Mouse (Mus musculus) lung, adult 2 months (tissue): Measurements from ENCODE around the gene Tacr3. TPM values are rescaled to one million over a fixed set of nuclear protein-coding genes. Genes with fewer than 3 reads are reported as not detected.

Experiments
- DNase-seq: peaks from one replicate; pipeline ENCODE4 v3.0.0; 2022
- H3K4me1 ChIP-seq: fragments of 200-500 bp; 2 replicates; pipeline ENCODE4 v1.6.1; 2011; ENCODE audit warnings: low read length; ENCODE audit not compliant: control insufficient read depth, insufficient read depth
- H3K4me3 ChIP-seq: fragments of 200-500 bp; replicated peaks from 2 replicates; pipeline ENCODE3; 2011; ENCODE audit warnings: low read depth, mild to moderate bottlenecking, control low read depth, low read length; ENCODE audit errors: extremely low read depth
- CTCF ChIP-seq: fragments of 200-500 bp; IDR thresholded peaks from 2 replicates; pipeline ENCODE4 v1.5.1; 2011; ENCODE audit warnings: mild to moderate bottlenecking, low read length, control low read depth; ENCODE audit not compliant: insufficient read depth
- POLR2A ChIP-seq: fragments of 200-500 bp; IDR thresholded peaks from 2 replicates; pipeline ENCODE4 v1.6.1; 2011; ENCODE audit warnings: low read depth, mild to moderate bottlenecking, control low read depth, low read length, borderline replicate concordance; ENCODE audit errors: extremely low read depth
- WGBS: fragments of 180-500 bp; shearing (Covaris S2); methylation state at CpG from one replicate; pipeline ENCODE4 v1.1.7; 2018; 5-methylcytosine and 5-hydroxymethylcytosine counted together
- polyA plus RNA-seq: library from polyadenylated mRNA; depleted of rRNA; stranded (reverse); fragments of >200 nt; gene quantifications from 2 replicates; pipeline ENCODE4 v1.2.3, GENCODE M21; 2012; rRNA removed

Tacr3 gene
- polyA plus RNA-seq, result 0.04 TPM in 1 of 2 replicates, not detected in the other

GRCm38 (mm10) chr3:134828875-134829530 lies at the start of gene Tacr3:
Gene Tacr3 (plus strand): TSS chr3:134829007.
- no peaks in the 10 kb centered on the region for H3K4me1 ChIP-seq
- no peak for DNase-seq
- TF ChIP-seq POLR2A, result no peak
- no peak for TF ChIP-seq CTCF
- 2% methylated on average over 36 of the region's 36 CpGs for WGBS
- no peak within 1 kb of the TSS for H3K4me3 ChIP-seq

- Histone ChIP-seq H3K4me1 (no peaks in the 10 kb centered on the region), H3K4me3 (no peak overlapping the region)
- DNase-seq, result no peak
- no peak for TF ChIP-seq CTCF
- no peak for TF ChIP-seq POLR2A
- 48% methylated on average over 6 of the region's 6 CpGs for WGBS
Measured at GRCm38 (mm10) chr3:134828492-134828874, 324 bp upstream of the Tacr3 start.

GRCm38 (mm10) chr3:134829531-134829921 lies 719 bp downstream of the Tacr3 start:
- 8% methylated on average over 13 of the region's 13 CpGs for WGBS
- H3K4me3 ChIP-seq, result no peak overlapping the region
- H3K4me1 ChIP-seq, result no peaks in the 10 kb centered on the region
- TF ChIP-seq POLR2A (no peak), CTCF (no peak)
- DNase-seq, result no peak

GRCm38 (mm10) chr3:134851342-134851741 lies 22.5 kb downstream of the Tacr3 start:
- no peak overlapping the region for H3K4me3 ChIP-seq
- WGBS, result 47% methylated on average over 4 of the region's 4 CpGs
- no peaks in the 10 kb centered on the region for H3K4me1 ChIP-seq
- no peak for DNase-seq
- no peak for TF ChIP-seq POLR2A
- no peak for TF ChIP-seq CTCF

- WGBS, result 75% methylated on average over 1 of the region's 1 CpGs
- Histone ChIP-seq H3K4me3 (no peak overlapping the region), H3K4me1 (no peaks in the 10 kb centered on the region)
- TF ChIP-seq CTCF (no peak), POLR2A (no peak)
- no peak for DNase-seq
Measured at GRCm38 (mm10) chr3:134877701-134878100, 48.9 kb downstream of the Tacr3 start.

GRCm38 (mm10) chr3:134895831-134896230 lies 67.0 kb downstream of the Tacr3 start:
- 62% methylated on average over 2 of the region's 2 CpGs for whole genome bisulfite sequencing
- DNase-seq, result no peak
- Histone ChIP-seq H3K4me1 (no peaks in the 10 kb centered on the region), H3K4me3 (no peak overlapping the region)
- TF ChIP-seq CTCF (no peak), POLR2A (no peak)

- Histone ChIP-seq H3K4me1 (no peaks in the 10 kb centered on the region), H3K4me3 (no peak overlapping the region)
- TF ChIP-seq CTCF, result no peak
- TF ChIP-seq POLR2A, result no peak
- 70% methylated on average over 3 of the region's 3 CpGs for WGBS
- DNase-seq, result no peak
Measured at GRCm38 (mm10) chr3:134908890-134909289, 80.1 kb downstream of the Tacr3 start.

GRCm38 (mm10) chr3:134934703-134935102 lies 105.9 kb downstream of the Tacr3 start:
- WGBS, result 85% methylated on average over 1 of the region's 1 CpGs
- no peak for DNase-seq
- TF ChIP-seq CTCF (no peak), POLR2A (no peak)
- no peak overlapping the region for H3K4me3 ChIP-seq
- no peaks in the 10 kb centered on the region for H3K4me1 ChIP-seq

- Histone ChIP-seq H3K4me3 (no peak overlapping the region), H3K4me1 (no peaks in the 10 kb centered on the region)
- DNase-seq, result no peak
- TF ChIP-seq CTCF, result no peak
- no peak for TF ChIP-seq POLR2A
- WGBS, result 80% methylated on average over 4 of the region's 4 CpGs
Measured at GRCm38 (mm10) chr3:134935461-134935860, 106.7 kb downstream of the Tacr3 start.

GRCm38 (mm10) chr3:134963461-134963860 lies 134.7 kb downstream of the Tacr3 start:
- Histone ChIP-seq H3K4me1 (no peaks in the 10 kb centered on the region), H3K4me3 (no peak overlapping the region)
- TF ChIP-seq POLR2A (no peak), CTCF (no peak)
- DNase-seq, result no peak
- 50% methylated on average over 6 of the region's 6 CpGs for WGBS
